Mouse (Mus musculus): ENCODE measurements around the gene Agpat4. TPM values are rescaled to one million over a fixed set of nuclear protein-coding genes. Genes with fewer than 3 reads are reported as not detected.
"Not testable (repeated sequence)": the region's sequence is repeated elsewhere in the genome, so short reads cannot be mapped to it uniquely, and the experiment has no call there.

The Agpat4 gene
- polyA plus RNA-seq, 1 experiment from 2014 or later, result 43.7 TPM

DNA sequence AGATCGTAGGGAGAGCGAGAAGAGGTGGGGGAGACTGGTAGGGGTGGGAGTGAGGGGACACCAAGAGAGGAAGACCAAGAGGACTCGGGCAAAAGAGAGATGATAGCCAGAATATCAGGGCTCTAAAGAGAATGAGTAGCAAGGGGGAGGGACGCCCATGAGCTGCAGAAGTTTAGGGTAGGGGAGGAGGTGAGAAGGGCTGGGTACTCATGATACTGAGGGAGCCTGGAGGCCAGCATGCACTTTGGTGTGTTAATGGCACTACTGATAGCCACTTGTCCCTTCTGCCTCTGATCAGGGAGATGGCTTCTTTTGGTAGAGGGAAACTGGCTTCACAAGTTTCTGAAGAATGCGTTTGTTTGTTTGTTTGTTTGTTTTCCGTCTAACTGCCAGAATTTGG lies 13.8 kb upstream of the Agpat4 start:
- 88% methylated on average over 6 of the region's 6 CpGs for WGBS
- H3K36me3 ChIP-seq, result no peaks in the 10 kb centered on the region
- no peaks in the 10 kb centered on the region for H3K27me3 ChIP-seq (ENCODE audit: low read depth, poor library complexity, severe bottlenecking)
- H3K4me3 ChIP-seq, result no peak overlapping the region
- H3K27ac ChIP-seq (replicated peaks), result no peak overlapping the region
- DNase-seq (ENCODE audit: low spot score), result no peak
- peaks cover 8% of the 10 kb centered on the region; the same call in 1 of the 2 replicates for H3K9me3 ChIP-seq (replicated peaks)
- no peaks in the 10 kb centered on the region for H3K4me1 ChIP-seq

DNA sequence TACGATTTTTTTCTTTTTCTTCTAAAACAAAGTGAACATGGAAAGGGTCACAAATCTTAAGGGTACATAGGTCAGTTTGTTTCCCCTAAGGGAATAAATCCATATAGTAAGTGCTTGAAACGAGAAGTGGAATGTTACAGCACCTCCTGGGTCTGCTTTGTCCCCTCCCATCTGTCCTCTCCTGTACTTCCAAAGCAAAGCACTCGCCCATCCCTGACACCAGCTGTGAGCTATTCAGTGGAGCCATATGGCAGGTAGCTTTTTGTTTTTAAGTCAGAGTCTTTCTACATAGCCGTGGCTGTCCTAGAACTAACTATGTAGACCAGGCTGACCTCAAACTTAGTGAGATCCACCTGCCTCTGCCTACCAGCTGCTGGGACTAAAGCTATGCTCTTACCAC lies 12.2 kb upstream of the Agpat4 start:
- Histone ChIP-seq H3K4me1 (no peaks in the 10 kb centered on the region), H3K4me3 (no peak overlapping the region), H3K27me3 (ENCODE audit: low read depth, poor library complexity, severe bottlenecking) (no peaks in the 10 kb centered on the region), H3K27ac (replicated peaks) (no peak overlapping the region), H3K9me3 (replicated peaks) (no peaks in the 10 kb centered on the region; the same call in 1 of the 2 replicates), H3K36me3 (no peaks in the 10 kb centered on the region)
- 59% methylated on average over 4 of the region's 4 CpGs for WGBS
- DNase-seq (ENCODE audit: low spot score), result no peak

DNA sequence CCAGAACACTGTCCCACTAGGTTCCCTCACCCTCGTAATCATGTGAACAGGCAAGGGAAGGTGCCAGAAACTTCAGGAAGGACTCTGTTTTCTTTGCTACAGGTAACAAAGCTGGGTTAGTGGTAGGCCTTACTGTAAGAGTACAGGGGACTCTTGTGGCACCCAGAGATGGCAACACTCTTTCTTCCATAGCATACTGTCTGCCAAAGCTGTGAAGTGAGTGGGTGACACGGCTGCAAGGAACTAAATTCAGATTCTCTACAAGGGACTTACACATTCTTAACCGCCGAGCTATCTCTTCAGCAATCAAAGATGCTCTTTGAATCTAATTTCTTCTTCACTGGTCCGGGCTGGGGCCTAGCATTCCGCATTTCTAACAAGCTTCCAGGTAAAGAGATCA lies 4.9 kb upstream of the Agpat4 start:
- no peaks in the 10 kb centered on the region for H3K9me3 ChIP-seq (replicated peaks)
- 91% methylated on average over 6 of the region's 6 CpGs for WGBS
- H3K36me3 ChIP-seq, result no peaks in the 10 kb centered on the region
- no peak for DNase-seq (ENCODE audit: low spot score)
- no peaks in the 10 kb centered on the region for H3K27me3 ChIP-seq (ENCODE audit: low read depth, poor library complexity, severe bottlenecking)
- no peak overlapping the region for H3K4me3 ChIP-seq
- no peak overlapping the region for H3K27ac ChIP-seq (replicated peaks)
- H3K4me1 ChIP-seq, result peaks cover 10% of the 10 kb centered on the region

DNA sequence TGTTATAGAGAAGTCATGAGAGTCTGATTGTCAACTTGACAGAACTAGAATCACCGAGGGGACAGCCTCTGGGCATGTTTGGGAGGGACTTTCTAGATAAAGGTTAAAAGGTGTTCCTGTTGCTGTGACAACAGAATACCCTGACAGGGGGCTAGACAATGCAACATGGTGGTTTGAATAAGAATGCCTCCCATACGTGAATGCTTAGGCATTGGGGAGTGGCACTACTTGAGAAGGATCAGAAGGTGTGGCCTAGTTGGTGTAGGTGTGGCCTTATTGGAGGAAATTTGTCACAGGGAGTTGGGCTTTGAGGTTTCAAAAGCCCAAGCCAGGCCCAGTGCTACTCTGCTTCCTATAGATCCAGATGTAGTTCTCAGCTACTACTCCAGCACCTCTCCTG lies 3.4 kb upstream of the Agpat4 start:
- Histone ChIP-seq H3K4me1 (peaks cover 15% of the 10 kb centered on the region), H3K36me3 (no peaks in the 10 kb centered on the region), H3K9me3 (replicated peaks) (no peaks in the 10 kb centered on the region), H3K27ac (replicated peaks) (no peak overlapping the region), H3K27me3 (ENCODE audit: low read depth, poor library complexity, severe bottlenecking) (no peaks in the 10 kb centered on the region), H3K4me3 (no peak overlapping the region)
- no peak for DNase-seq (ENCODE audit: low spot score)
- 86% methylated on average over 2 of the region's 2 CpGs for WGBS

DNA sequence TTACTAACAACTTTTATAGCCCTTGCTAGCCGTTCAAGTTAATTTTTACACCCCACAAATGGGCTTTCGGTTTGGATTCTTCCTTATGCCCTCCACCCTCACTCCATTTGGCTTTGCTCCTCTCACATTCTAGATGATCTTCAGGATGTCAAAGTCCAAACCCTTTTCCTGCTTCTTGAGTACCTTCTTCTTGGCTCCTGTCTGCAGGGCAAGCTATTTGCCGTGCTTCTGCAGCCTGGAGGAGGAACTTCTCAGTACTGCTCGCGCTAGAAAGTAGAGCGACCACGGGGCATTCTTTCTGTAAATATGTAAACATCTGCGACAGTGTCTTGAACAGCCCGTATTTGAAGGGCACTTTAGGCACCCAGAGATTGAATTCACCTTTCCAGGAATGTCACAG lies 373 bp upstream of the Agpat4 start:
- peak; percentile 13 for DNase-seq (ENCODE audit: low spot score)
- no peaks in the 10 kb centered on the region for H3K36me3 ChIP-seq
- no peaks in the 10 kb centered on the region for H3K9me3 ChIP-seq (replicated peaks)
- H3K4me1 ChIP-seq, result peaks cover 32% of the 10 kb centered on the region
- no peaks in the 10 kb centered on the region for H3K27me3 ChIP-seq (ENCODE audit: low read depth, poor library complexity, severe bottlenecking)
- H3K27ac ChIP-seq (replicated peaks), result peak overlapping the region; percentile 96
- 11% methylated on average over 9 of the region's 9 CpGs for WGBS
- peak overlapping the region; percentile 72 for H3K4me3 ChIP-seq

DNA sequence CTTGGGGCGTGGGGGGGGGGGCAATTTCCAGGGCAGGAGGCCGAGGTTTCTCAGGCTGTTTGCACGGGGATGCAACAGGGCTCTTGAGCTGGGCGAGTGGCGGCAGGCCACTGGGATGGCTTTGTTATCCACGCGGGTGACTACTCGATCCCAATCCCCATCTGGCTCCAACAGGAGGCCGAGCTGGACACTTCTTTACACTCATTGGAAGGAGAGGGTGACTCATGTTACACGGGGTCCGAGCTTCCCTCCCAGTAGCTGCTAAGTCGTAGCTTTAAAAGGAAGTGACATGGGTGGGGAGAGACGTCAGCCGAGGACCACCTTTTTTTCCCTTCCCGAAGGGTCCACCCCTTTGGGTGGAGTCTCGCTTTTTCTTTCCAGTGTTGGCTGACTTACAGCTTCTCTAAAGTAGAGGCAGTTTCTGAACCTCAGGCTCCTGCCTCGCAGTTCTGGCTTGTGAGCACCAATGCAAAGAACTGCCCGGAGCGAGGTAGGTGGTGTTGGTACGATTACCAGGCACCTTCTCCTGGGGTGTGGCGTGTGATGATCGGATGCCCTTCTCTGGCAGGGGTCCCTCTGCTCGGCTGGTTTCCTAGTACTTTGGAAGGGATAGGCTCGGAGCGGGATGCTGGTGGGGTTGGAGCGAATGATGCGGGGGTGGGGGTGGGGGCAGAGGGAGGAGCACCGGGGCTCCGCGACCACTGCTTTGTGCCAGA lies 580 bp downstream of the Agpat4 start:
- Histone ChIP-seq H3K36me3 (peaks cover 5% of the 10 kb centered on the region), H3K9me3 (replicated peaks) (no peaks in the 10 kb centered on the region), H3K4me1 (peaks cover 32% of the 10 kb centered on the region), H3K27me3 (ENCODE audit: low read depth, poor library complexity, severe bottlenecking) (no peaks in the 10 kb centered on the region), H3K27ac (replicated peaks) (peak overlapping the region; percentile 96), H3K4me3 (peak overlapping the region; percentile 72)
- DNase-seq (ENCODE audit: low spot score), result peak; percentile 87
- WGBS, result under 1% methylated on average over 30 of the region's 30 CpGs

DNA sequence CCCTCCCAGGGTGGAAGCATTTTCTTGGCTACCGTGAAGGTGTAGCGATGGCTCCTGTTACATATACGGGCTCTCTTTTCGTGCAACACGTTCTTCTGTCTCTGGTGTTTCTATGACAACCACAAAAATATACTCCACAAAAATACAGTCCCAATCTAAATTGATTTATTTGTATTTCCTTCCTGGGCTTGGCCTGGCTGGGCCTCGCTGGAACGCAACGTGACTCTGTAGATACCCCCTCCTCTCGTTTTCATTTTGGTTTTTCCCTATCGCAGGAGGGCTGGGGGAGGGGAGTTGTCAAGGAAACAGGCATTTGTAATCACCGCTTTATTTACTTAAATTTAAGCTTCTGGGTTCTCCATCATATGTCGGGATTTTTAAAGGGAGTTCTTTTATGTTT lies 1.2 kb downstream of the Agpat4 start:
- Histone ChIP-seq H3K27me3 (ENCODE audit: low read depth, poor library complexity, severe bottlenecking) (no peaks in the 10 kb centered on the region), H3K4me1 (peaks cover 32% of the 10 kb centered on the region), H3K36me3 (peaks cover 11% of the 10 kb centered on the region), H3K27ac (replicated peaks) (peak overlapping the region; percentile 96), H3K9me3 (replicated peaks) (no peaks in the 10 kb centered on the region), H3K4me3 (peak overlapping the region; percentile 72)
- DNase-seq (ENCODE audit: low spot score), result peak; percentile 71
- WGBS, result under 1% methylated on average over 12 of the region's 12 CpGs

DNA sequence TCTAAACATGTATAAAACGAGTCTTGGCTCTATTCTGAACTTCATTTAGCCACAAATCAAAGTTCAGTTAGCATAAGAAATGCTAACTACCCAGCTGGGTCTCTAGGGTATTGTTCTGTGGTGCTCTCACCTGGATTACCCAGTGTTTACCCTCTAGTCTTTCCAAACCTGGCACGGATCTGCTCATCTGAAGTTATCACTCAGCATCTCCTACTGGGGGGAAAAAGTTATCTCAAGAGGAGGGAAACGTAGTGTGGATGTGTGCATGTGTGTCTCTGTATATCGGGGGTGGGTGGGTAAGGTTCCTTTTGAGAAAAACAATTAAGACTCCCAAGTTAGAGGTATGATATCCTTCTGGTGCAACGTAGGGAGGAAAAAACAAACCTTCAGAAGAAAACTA lies 1.8 kb downstream of the Agpat4 start:
- no peak for DNase-seq (ENCODE audit: low spot score)
- peak overlapping the region; percentile 72 for H3K4me3 ChIP-seq
- H3K4me1 ChIP-seq, result peaks cover 32% of the 10 kb centered on the region
- H3K27me3 ChIP-seq (ENCODE audit: low read depth, poor library complexity, severe bottlenecking), result no peaks in the 10 kb centered on the region
- H3K36me3 ChIP-seq, result peaks cover 17% of the 10 kb centered on the region
- 38% methylated on average over 5 of the region's 5 CpGs for WGBS
- H3K27ac ChIP-seq (replicated peaks), result peak overlapping the region; percentile 96
- H3K9me3 ChIP-seq (replicated peaks), result no peaks in the 10 kb centered on the region

DNA sequence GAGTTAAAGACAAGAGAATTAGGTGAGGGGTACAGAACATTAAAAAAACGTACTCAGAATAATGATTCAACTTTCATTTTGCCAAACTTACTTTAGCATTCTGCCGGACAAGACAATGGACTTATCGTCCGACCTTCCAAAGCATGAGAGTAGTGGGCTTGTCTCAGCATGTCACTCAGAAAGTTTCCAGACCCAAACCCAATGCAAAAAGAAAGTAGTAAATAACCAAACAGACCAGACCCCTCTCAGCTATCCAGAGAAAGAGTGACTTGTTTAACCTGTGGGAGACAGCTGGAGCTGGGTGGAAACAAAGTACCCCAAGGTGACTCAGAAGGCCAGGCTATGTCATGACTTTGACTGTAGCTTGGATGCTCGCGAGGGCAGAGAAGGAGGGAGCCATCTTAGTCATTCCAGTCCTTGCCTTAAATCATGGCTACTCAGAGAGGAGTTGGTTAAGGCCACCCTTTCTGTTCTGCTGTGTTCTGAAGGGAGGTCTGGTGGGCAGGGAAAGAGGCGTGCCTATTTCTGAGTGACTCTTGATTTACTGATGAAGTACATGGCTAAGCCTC lies 2.8 kb downstream of the Agpat4 start:
- Histone ChIP-seq H3K27ac (replicated peaks) (no peak overlapping the region), H3K4me1 (peaks cover 32% of the 10 kb centered on the region), H3K9me3 (replicated peaks) (no peaks in the 10 kb centered on the region), H3K36me3 (peaks cover 27% of the 10 kb centered on the region), H3K27me3 (ENCODE audit: low read depth, poor library complexity, severe bottlenecking) (no peaks in the 10 kb centered on the region), H3K4me3 (no peak overlapping the region)
- DNase-seq (ENCODE audit: low spot score), result no peak
- 93% methylated on average over 7 of the region's 7 CpGs for WGBS

DNA sequence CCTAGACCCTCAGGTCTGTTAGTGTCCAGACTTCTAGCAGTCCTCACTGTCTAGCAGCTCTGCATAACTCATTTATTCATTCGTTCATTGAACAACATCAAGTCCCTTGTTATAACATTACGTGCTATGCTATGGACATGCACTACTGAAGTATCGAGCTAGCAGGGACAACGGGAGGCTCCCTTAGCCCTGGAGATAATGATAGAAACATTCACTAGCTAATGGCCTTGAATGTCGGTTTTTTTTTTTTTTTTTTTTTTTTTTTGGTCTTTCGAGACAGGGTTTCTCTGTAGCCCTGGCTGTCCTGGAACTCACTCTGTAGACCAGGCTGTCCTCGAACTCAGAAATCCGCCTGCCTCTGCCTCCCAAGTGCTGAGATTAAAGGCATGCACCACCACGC lies 3.8 kb downstream of the Agpat4 start:
- not testable (repeated sequence) for H3K27me3 ChIP-seq (ENCODE audit: low read depth, poor library complexity, severe bottlenecking); H3K27ac ChIP-seq (replicated peaks); H3K4me3 ChIP-seq; H3K9me3 ChIP-seq (replicated peaks); DNase-seq (ENCODE audit: low spot score)
- Histone ChIP-seq H3K4me1 (peaks cover 39% of the 10 kb centered on the region), H3K36me3 (peaks cover 37% of the 10 kb centered on the region)
- 92% methylated on average over 9 of the region's 9 CpGs for WGBS

DNA sequence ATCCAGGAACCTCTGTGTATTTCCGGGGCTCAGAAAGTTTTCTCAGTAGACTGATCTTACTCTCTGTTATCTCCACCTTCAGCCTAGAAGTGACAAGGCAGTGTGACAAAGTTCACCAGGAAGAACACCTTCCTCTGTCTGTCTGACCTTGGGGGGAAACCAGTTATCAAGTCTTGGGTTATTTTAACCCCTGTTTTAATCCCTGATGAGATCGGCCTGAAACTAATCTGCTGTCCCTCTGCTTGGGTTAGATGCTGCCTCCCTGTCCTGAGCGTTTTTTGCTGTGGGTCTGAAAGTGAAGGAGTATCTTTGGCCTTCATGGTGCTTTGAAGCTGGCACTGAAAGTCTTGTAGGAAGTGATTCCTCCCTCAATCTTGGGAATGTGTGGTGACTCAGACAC lies 4.7 kb downstream of the Agpat4 start:
- WGBS, result 88% methylated on average over 3 of the region's 3 CpGs
- Histone ChIP-seq H3K27me3 (ENCODE audit: low read depth, poor library complexity, severe bottlenecking) (no peaks in the 10 kb centered on the region), H3K27ac (replicated peaks) (no peak overlapping the region), H3K4me1 (peaks cover 33% of the 10 kb centered on the region), H3K4me3 (no peak overlapping the region), H3K36me3 (peaks cover 45% of the 10 kb centered on the region), H3K9me3 (replicated peaks) (no peaks in the 10 kb centered on the region)
- no peak for DNase-seq (ENCODE audit: low spot score)

DNA sequence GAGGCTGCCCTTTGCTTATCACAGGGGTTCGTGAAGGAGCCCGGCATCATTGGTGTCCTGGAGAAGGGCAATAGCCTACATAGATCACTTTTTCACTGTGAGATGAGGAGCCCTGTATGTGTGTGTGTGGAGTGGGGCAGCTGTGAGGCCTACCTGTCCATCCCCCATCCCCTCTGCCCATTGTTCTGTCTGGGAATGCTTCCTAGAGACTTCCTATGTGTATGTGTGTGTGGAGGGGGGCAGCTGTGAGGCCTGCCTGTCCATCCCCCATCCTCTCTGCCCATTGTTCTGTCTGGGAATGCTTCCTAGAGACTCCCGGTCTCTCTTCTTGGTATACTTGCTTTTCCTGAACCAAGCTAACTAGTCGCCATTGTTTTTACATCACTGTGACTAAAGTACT lies 8.6 kb downstream of the Agpat4 start:
- no peak overlapping the region for H3K27ac ChIP-seq (replicated peaks)
- peaks cover 75% of the 10 kb centered on the region for H3K36me3 ChIP-seq
- H3K4me3 ChIP-seq, result no peak overlapping the region
- 97% methylated on average over 4 of the region's 4 CpGs for WGBS
- DNase-seq (ENCODE audit: low spot score), result no peak
- H3K27me3 ChIP-seq (ENCODE audit: low read depth, poor library complexity, severe bottlenecking), result no peaks in the 10 kb centered on the region
- peaks cover 7% of the 10 kb centered on the region; the same call in 1 of the 2 replicates for H3K4me1 ChIP-seq
- H3K9me3 ChIP-seq (replicated peaks), result no peaks in the 10 kb centered on the region

DNA sequence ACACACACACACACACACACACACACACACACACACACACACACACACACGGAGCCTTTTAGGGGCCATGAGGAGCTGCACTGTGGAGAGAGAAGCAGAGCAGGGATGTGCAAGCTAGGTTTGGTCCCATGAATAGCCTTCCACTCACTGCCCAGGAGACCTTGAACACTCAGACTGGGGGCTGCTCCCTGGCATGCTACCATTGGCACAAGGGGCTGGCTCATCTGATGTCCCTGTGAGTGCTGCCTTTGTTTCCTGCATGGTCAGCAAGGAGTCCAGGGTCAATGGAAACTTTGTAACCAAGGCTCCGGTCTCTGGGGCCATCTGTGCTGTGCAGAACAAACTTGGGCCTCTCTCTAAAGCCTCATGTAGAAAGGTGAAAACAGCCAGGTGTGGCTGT lies 10.5 kb downstream of the Agpat4 start:
- no peak overlapping the region for H3K4me3 ChIP-seq
- DNase-seq (ENCODE audit: low spot score), result no peak
- 100% methylated on average over 2 of the region's 2 CpGs for WGBS
- no peaks in the 10 kb centered on the region for H3K9me3 ChIP-seq (replicated peaks)
- H3K4me1 ChIP-seq, result peaks cover 7% of the 10 kb centered on the region; the same call in 1 of the 2 replicates
- H3K36me3 ChIP-seq, result peaks cover 90% of the 10 kb centered on the region
- H3K27me3 ChIP-seq (ENCODE audit: low read depth, poor library complexity, severe bottlenecking), result no peaks in the 10 kb centered on the region
- H3K27ac ChIP-seq (replicated peaks), result no peak overlapping the region
